ENCODE assay signal across 11 mouse cellular contexts in the genomic region with DNA sequence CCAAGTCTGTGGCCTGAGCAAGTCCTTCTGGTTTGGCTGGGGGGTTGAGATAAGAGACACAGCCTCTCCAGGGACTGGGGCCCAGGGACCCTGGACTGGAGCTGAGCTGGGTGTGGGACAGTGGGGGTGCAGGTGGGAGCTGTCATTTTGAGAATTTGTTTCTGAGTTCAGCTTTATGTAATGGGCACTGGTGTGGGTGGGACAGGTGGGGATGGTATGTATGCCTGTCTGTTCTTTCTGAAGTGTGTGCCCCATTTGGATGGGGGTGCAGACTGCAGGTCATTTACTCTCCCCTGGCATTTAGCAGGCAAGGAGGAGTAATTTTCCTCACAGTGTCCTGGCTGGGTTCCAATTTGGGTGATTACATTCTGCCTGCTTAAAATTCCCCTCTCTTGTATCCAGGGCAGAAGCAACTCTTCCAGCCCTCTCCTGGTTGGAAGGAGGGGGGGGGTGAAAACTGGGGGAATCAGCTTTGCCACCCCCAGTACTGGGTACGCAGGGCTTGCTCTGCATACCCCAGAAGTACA. TPM values are rescaled to one million over a fixed set of nuclear protein-coding genes. Genes with fewer than 3 reads are reported as not detected.
DNase-seq lines count a peak whose midpoint lies in the region; ATAC-seq and TF ChIP-seq lines count a peak whose summit lies in the region.
"Had no signal": no experiment of that assay in that cellular context is flagged by ENCODE, and none has a peak within 500 bp of the region (broad histone marks: within the 10 kb centered on the region; RNA-seq: fewer than 3 reads in every experiment).

No protein-coding gene starts in this region.

- peaks cover 6% of the 10 kb centered on the region; the same call in 1 of the 2 replicates for H3K4me1 ChIP-seq in hindbrain, postnatal 0 days (ENCODE audit: insufficient read depth, low read length)

- H3K9me3 ChIP-seq in hindbrain, postnatal 0 days (ENCODE audit: low read length) = no peaks in the 10 kb centered on the region

- peak; percentile 49 for DNase-seq in adrenal gland, adult 2 months
- DNase-seq in adrenal gland, postnatal 4 days (ENCODE audit: low spot score in 2 of 2) = no peak
- peak in 1 of 2 experiments; percentile 27 for DNase-seq in layer of hippocampus, adult 2 months (ENCODE audit: low spot score in 2 of 2)
- DNase-seq in layer of hippocampus, postnatal 10 days (ENCODE audit: low spot score in 2 of 2) = no peak
- DNase-seq in adrenal gland, postnatal 14 days = peak; percentile 56
- DNase-seq in hindbrain, postnatal 0 days (ENCODE audit: low spot score) = peak; percentile 67
- no peak for DNase-seq in T-cell, adult 2 months (ENCODE audit: low spot score)
- no peak for DNase-seq in c-Kit-positive CD71-positive TER-119-positive erythroid progenitor cells, embryonic 14.5 days (ENCODE audit: low spot score)
- DNase-seq: layer of hippocampus, postnatal 36 days; lung, postnatal 4 days had no signal

- H3K36me3 ChIP-seq in hindbrain, postnatal 0 days (ENCODE audit: insufficient read depth, low read length) = no peaks in the 10 kb centered on the region

- no peak for TF ChIP-seq CTCF in layer of hippocampus, adult 2 months (conservative IDR thresholded peaks at IDR 0.05)
- TF ChIP-seq CTCF in hindbrain, postnatal 0 days (IDR thresholded peaks at IDR 0.05; ENCODE audit: low read depth) = no peak

- 0 out of 2 replicates have a peak, but pooled peaks have one; percentile 40 for ATAC-seq in hindbrain, postnatal 0 days
- ATAC-seq: Patski had no signal

- peak overlapping the region; percentile 14; the same call in 1 of the 2 replicates for H3K27ac ChIP-seq in layer of hippocampus, adult 2 months
- no peak overlapping the region for H3K27ac ChIP-seq in hindbrain, postnatal 0 days

- WGBS in hindbrain, postnatal 0 days = 43% methylated on average over 1 of the region's 1 CpGs

- H3K9ac ChIP-seq in hindbrain, postnatal 0 days (replicated peaks; ENCODE audit: low read length) = no peak overlapping the region

- no peak overlapping the region for H3K4me3 ChIP-seq in layer of hippocampus, adult 2 months
- H3K4me3 ChIP-seq in hindbrain, postnatal 0 days (ENCODE audit: low read length) = no peak overlapping the region

- no peak overlapping the region for H3K4me2 ChIP-seq in hindbrain, postnatal 0 days (ENCODE audit: low read depth, low read length)

- H3K27me3 ChIP-seq in hindbrain, postnatal 0 days (ENCODE audit: insufficient read depth, low read length) = 0 out of 2 replicates have a peak, but pooled peaks cover 6% of the 10 kb centered on the region

RNA-seq across cellular contexts. Expression of gene Vrk1, which starts 54.2 kb away (rescaled TPM):
- 10 to 100 TPM; 13.6 to 14.9 TPM for total RNA-seq in adrenal gland, adult 2 months (2021)
- polyA plus RNA-seq in adrenal gland, adult 2 months (2012; rRNA removed) = 1.6 and 1.8 TPM in 2 replicates
- total RNA-seq in adrenal gland, postnatal 4 days (2021) = 10 to 100 TPM; 33.5 to 37.9 TPM
- 10 to 100 TPM; 18.7 to 21.3 TPM for total RNA-seq in layer of hippocampus, adult 2 months (2021)
- 10 to 100 TPM; 18.8 to 22.1 TPM for total RNA-seq in layer of hippocampus, postnatal 10 days (2021)
- 21.5 and 24.1 TPM in 2 replicates for total RNA-seq in adrenal gland, postnatal 14 days (2021)
- 13.5 and 17.7 TPM in 2 replicates for total RNA-seq in hindbrain, postnatal 0 days (2014; rRNA removed)
- 32.0 and 35.8 TPM in 2 replicates for polyA plus RNA-seq in hindbrain, postnatal 0 days (2015; fragmentation: Nextera tagmentation; extraction: Ambion mirVana)

Comparison
In these comparisons a context has a peak if more than half of its experiments do, and no peak if none do; other contexts are left out.
1. DNase-seq: peak in adrenal gland, adult 2 months (single experiment), adrenal gland, postnatal 14 days (single experiment) and hindbrain, postnatal 0 days (single experiment); none in adrenal gland, postnatal 4 days (0 of 2), layer of hippocampus, postnatal 10 days (0 of 2), T-cell, adult 2 months (single experiment) and c-Kit-positive CD71-positive TER-119-positive erythroid progenitor cells, embryonic 14.5 days (single experiment).